Mouse (Mus musculus): ENCODE data around the gene Paxip1. TPM values are rescaled to one million over a fixed set of nuclear protein-coding genes. Genes with fewer than 3 reads are reported as not detected.

Paxip1 gene
- polyA plus RNA-seq, 1 experiment from 2014 or later: 31.6 TPM

- 30% methylated on average over 21 of the region's 21 CpGs for WGBS (ENCODE audit: insufficient replicate concordance)
Measured at GRCm38 (mm10) chr5:27790086-27790909, 1.2 kb downstream of the Paxip1 start.

DNA sequence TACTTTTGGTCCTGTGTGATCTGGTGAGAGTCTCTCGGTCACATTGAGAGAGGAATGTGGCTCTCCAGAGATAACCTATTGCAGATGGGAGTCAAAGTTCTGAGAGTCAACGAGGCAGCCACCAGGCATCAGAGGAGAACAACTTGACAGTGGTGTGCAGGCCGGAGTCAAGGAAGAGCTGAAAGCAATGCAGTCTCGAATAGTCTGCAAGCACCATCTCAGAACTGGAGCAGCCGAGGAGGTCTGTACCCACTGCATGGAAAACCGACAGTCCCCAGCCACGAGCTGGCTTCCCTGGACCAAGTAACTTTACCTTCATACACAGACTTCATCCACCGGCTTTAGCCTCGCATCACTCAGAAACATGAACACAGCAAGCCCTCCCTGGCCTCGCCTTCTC, 1.9 kb downstream of the Paxip1 start:
- Histone ChIP-seq H3K9me3 (replicated peaks) (no peaks in the 10 kb centered on the region), H3K4me3 (peak overlapping the region; percentile 86), H3K36me3 (peaks cover 52% of the 10 kb centered on the region), H3K27ac (no peak overlapping the region), H3K27me3 (replicated peaks) (no peaks in the 10 kb centered on the region), H3K4me1 (peaks cover 33% of the 10 kb centered on the region), H3K4me2 (peak overlapping the region; percentile 74), H3K9ac (peak overlapping the region; percentile 96)
- WGBS (ENCODE audit: insufficient replicate concordance): 79% methylated on average over 10 of the region's 10 CpGs
- ATAC-seq: no peak

More at GRCm38 (mm10) chr5:27790086-27790909, 1.2 kb downstream of the Paxip1 start:
- Histone ChIP-seq H3K27ac (peak overlapping the region; percentile 86), H3K27me3 (replicated peaks) (no peaks in the 10 kb centered on the region), H3K9ac (peak overlapping the region; percentile 96), H3K36me3 (peaks cover 45% of the 10 kb centered on the region), H3K4me3 (peak overlapping the region; percentile 86), H3K4me1 (peaks cover 33% of the 10 kb centered on the region), H3K9me3 (replicated peaks) (no peaks in the 10 kb centered on the region), H3K4me2 (peak overlapping the region; percentile 74)
- ATAC-seq: no peak

DNA sequence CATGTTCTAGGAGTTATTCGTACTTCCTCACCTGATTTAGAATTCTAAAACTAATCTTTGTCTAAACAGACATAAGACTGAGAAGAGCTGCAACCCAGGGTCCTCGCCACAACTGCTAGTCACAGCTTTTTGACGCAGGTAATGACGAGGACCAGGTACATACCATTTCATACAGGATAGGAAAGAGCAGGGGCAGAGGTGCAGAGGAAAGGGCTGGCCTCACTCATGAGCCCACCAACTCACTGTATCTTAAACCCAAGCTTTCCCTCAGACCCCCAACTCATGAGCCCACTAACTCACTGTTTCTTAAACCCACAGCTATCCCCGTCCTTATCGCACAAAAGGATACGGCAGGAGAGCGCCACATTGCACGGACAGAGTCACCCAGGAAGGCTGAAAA, 8.1 kb downstream of the Paxip1 start:
- WGBS (ENCODE audit: insufficient replicate concordance): 88% methylated on average over 9 of the region's 9 CpGs
- H3K4me3 ChIP-seq: no peak overlapping the region
- no peak overlapping the region for H3K4me2 ChIP-seq
- H3K9ac ChIP-seq: no peak overlapping the region
- no peak for ATAC-seq
- H3K36me3 ChIP-seq: peaks cover 96% of the 10 kb centered on the region
- H3K27me3 ChIP-seq (replicated peaks): no peaks in the 10 kb centered on the region
- H3K9me3 ChIP-seq (replicated peaks): no peaks in the 10 kb centered on the region
- H3K27ac ChIP-seq: no peak overlapping the region
- H3K4me1 ChIP-seq: no peaks in the 10 kb centered on the region

DNA sequence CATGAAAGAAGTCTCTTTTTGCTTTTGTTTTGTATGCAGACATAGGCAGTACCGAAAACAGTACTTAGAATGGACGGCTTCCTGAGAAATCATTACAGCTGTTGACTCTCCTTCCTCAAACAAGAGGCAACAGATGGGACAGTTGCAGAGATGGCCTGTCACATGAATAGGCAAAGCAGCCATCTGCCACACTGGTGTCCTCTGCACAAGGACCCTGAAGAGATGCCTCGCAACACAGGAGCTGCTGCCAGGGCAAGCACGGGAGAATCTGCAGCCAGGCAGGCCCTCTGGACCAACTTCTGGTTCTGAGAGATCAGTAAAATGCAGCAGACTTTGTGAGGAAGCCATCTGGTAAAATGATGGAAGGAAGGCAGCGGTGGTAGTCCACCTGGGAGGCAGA, 23.5 kb downstream of the Paxip1 start:
- H3K27me3 ChIP-seq (replicated peaks): no peaks in the 10 kb centered on the region
- no peaks in the 10 kb centered on the region for H3K4me1 ChIP-seq
- H3K27ac ChIP-seq: no peak overlapping the region
- no peak for ATAC-seq
- H3K4me2 ChIP-seq: no peak overlapping the region
- H3K36me3 ChIP-seq: peaks cover 100% of the 10 kb centered on the region
- WGBS (ENCODE audit: insufficient replicate concordance): 84% methylated on average over 5 of the region's 5 CpGs
- H3K9me3 ChIP-seq (replicated peaks): no peaks in the 10 kb centered on the region
- H3K9ac ChIP-seq: no peak overlapping the region
- no peak overlapping the region for H3K4me3 ChIP-seq

GRCm38 (mm10) chr5:27765780-27766179, 25.7 kb downstream of the Paxip1 start:
- no peak overlapping the region for H3K9ac ChIP-seq
- H3K27ac ChIP-seq: no peak overlapping the region
- H3K4me2 ChIP-seq: no peak overlapping the region
- H3K27me3 ChIP-seq (replicated peaks): no peaks in the 10 kb centered on the region
- no peak for ATAC-seq
- H3K4me3 ChIP-seq: no peak overlapping the region
- H3K9me3 ChIP-seq (replicated peaks): no peaks in the 10 kb centered on the region
- WGBS (ENCODE audit: insufficient replicate concordance): 84% methylated on average over 4 of the region's 4 CpGs
- H3K4me1 ChIP-seq: no peaks in the 10 kb centered on the region
- H3K36me3 ChIP-seq: peaks cover 100% of the 10 kb centered on the region

- H3K27me3 ChIP-seq (replicated peaks): no peaks in the 10 kb centered on the region
- no peak overlapping the region for H3K4me2 ChIP-seq
- peaks cover 90% of the 10 kb centered on the region for H3K36me3 ChIP-seq
- no peak for ATAC-seq
- H3K27ac ChIP-seq: no peak overlapping the region
- H3K9me3 ChIP-seq (replicated peaks): no peaks in the 10 kb centered on the region
- no peaks in the 10 kb centered on the region for H3K4me1 ChIP-seq
- H3K4me3 ChIP-seq: no peak overlapping the region
- 78% methylated on average over 1 of the region's 1 CpGs for WGBS (ENCODE audit: insufficient replicate concordance)
- no peak overlapping the region for H3K9ac ChIP-seq
Measured at GRCm38 (mm10) chr5:27744944-27745343, 46.5 kb downstream of the Paxip1 start.

- no peak for ATAC-seq
- peaks cover 45% of the 10 kb centered on the region for H3K36me3 ChIP-seq
- no peak overlapping the region for H3K4me2 ChIP-seq
- H3K4me1 ChIP-seq: no peaks in the 10 kb centered on the region
- no peaks in the 10 kb centered on the region for H3K27me3 ChIP-seq (replicated peaks)
- no peak overlapping the region for H3K9ac ChIP-seq
- no peak overlapping the region for H3K4me3 ChIP-seq
- WGBS (ENCODE audit: insufficient replicate concordance): 67% methylated on average over 6 of the region's 6 CpGs
- H3K9me3 ChIP-seq (replicated peaks): no peaks in the 10 kb centered on the region
- H3K27ac ChIP-seq: no peak overlapping the region
Measured at GRCm38 (mm10) chr5:27739216-27739615, 52.3 kb downstream of the Paxip1 start.

- H3K4me2 ChIP-seq: no peak overlapping the region
- no peak overlapping the region for H3K27ac ChIP-seq
- no peaks in the 10 kb centered on the region for H3K4me1 ChIP-seq
- H3K9me3 ChIP-seq (replicated peaks): no peaks in the 10 kb centered on the region
- peak; percentile 52; the same call in 1 of the 2 replicates for ATAC-seq
- H3K27me3 ChIP-seq (replicated peaks): no peaks in the 10 kb centered on the region
- H3K9ac ChIP-seq: no peak overlapping the region
- peaks cover 24% of the 10 kb centered on the region for H3K36me3 ChIP-seq
- 11% methylated on average over 3 of the region's 3 CpGs for WGBS (ENCODE audit: insufficient replicate concordance)
- no peak overlapping the region for H3K4me3 ChIP-seq
Measured at GRCm38 (mm10) chr5:27737168-27737567, 54.3 kb downstream of the Paxip1 start.

GRCm38 (mm10) chr5:27732288-27732868, 59.1 kb downstream of the Paxip1 start:
- Histone ChIP-seq H3K4me3 (no peak overlapping the region), H3K27ac (no peak overlapping the region), H3K4me1 (no peaks in the 10 kb centered on the region), H3K27me3 (replicated peaks) (no peaks in the 10 kb centered on the region; the same call in 1 of the 2 replicates), H3K36me3 (no peaks in the 10 kb centered on the region), H3K9ac (no peak overlapping the region), H3K4me2 (no peak overlapping the region), H3K9me3 (replicated peaks) (no peaks in the 10 kb centered on the region)
- no peak for ATAC-seq
- WGBS (ENCODE audit: insufficient replicate concordance): 67% methylated on average over 5 of the region's 5 CpGs

DNA sequence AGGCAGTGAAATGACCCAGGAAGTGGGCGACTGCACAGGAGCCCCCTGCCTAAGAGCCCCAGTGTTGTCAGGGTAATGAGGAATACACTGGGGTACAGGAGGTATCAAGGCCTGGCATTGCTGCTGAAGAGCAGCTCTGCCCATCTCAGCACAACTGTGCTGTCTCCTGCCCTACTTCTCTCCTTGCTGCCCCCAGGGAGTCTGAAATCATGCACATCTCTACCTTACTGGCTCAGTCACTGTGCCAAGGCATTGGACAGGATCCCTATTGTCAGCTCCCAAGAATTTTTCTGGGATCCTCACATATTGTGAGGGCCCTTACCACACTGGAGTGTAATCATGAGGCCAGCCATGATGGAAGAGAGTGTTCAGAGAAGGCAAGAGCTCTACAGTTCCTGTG, 60.1 kb downstream of the Paxip1 start:
- WGBS (ENCODE audit: insufficient replicate concordance): 19% methylated on average over 1 of the region's 1 CpGs
- Histone ChIP-seq H3K4me1 (no peaks in the 10 kb centered on the region), H3K4me3 (no peak overlapping the region), H3K9me3 (replicated peaks) (no peaks in the 10 kb centered on the region), H3K36me3 (no peaks in the 10 kb centered on the region), H3K4me2 (no peak overlapping the region), H3K27me3 (replicated peaks) (no peaks in the 10 kb centered on the region; the same call in 1 of the 2 replicates), H3K9ac (no peak overlapping the region), H3K27ac (no peak overlapping the region)
- ATAC-seq: no peak

GRCm38 (mm10) chr5:27730666-27731065, 60.8 kb downstream of the Paxip1 start:
- Histone ChIP-seq H3K4me2 (no peak overlapping the region), H3K36me3 (no peaks in the 10 kb centered on the region), H3K9ac (no peak overlapping the region), H3K27ac (no peak overlapping the region), H3K4me1 (no peaks in the 10 kb centered on the region), H3K9me3 (replicated peaks) (no peaks in the 10 kb centered on the region), H3K4me3 (no peak overlapping the region), H3K27me3 (replicated peaks) (no peaks in the 10 kb centered on the region; the same call in none of the 2 replicates)
- 54% methylated on average over 5 of the region's 5 CpGs for WGBS (ENCODE audit: insufficient replicate concordance)
- ATAC-seq: no peak

- WGBS (ENCODE audit: insufficient replicate concordance): 25% methylated on average over 2 of the region's 2 CpGs
Measured at GRCm38 (mm10) chr5:27724460-27724859, 67.0 kb downstream of the Paxip1 start.

More at GRCm38 (mm10) chr5:27724460-27724859, 67.0 kb downstream of the Paxip1 start:
- Histone ChIP-seq H3K27me3 (replicated peaks) (no peaks in the 10 kb centered on the region; the same call in 1 of the 2 replicates), H3K27ac (no peak overlapping the region), H3K9me3 (replicated peaks) (no peaks in the 10 kb centered on the region), H3K4me3 (no peak overlapping the region), H3K9ac (no peak overlapping the region), H3K4me2 (no peak overlapping the region), H3K4me1 (no peaks in the 10 kb centered on the region), H3K36me3 (no peaks in the 10 kb centered on the region)
- ATAC-seq: no peak
